Mouse (Mus musculus) midbrain, postnatal 0 days (tissue): ENCODE data around the gene Gm20075. TPM values are rescaled to one million over a fixed set of nuclear protein-coding genes. Genes with fewer than 3 reads are reported as not detected.
"Not testable (repeated sequence)": the region's sequence is repeated elsewhere in the genome, so short reads cannot be mapped to it uniquely, and the experiment has no call there.

Source experiments
- ATAC-seq: fragments of 200-750 bp; cut with Nextera tagmentation; 2 replicates; pipeline ENCODE4 v1.8.0; 2017; ENCODE audit warnings: moderate number of reproducible peaks, mild to moderate bottlenecking, moderate TSS enrichment, moderate library complexity; ENCODE audit not compliant: low FRiP score
- DNase-seq: peaks from one replicate; pipeline ENCODE4 v3.0.0-alpha.2; 2015; ENCODE audit warnings: low spot score
- H3K27ac ChIP-seq: fragments of 300-500 bp; sonication (generic); 2 replicates; pipeline ENCODE4 v1.5.1; 2014; ENCODE audit warnings: low read depth, mild to moderate bottlenecking, low read length, mixed read lengths
- H3K27me3 ChIP-seq: fragments of 300-500 bp; sonication (generic); 2 replicates; pipeline ENCODE4 v1.6.1; 2014; ENCODE audit warnings: low read length, control low read depth, mixed read lengths; ENCODE audit not compliant: insufficient read depth
- H3K36me3 ChIP-seq: fragments of 300-500 bp; sonication (generic); 2 replicates; pipeline ENCODE4 v1.6.1; 2014; ENCODE audit warnings: low read length, control low read depth, mixed read lengths; ENCODE audit not compliant: insufficient read depth
- H3K4me1 ChIP-seq: fragments of 300-500 bp; sonication (generic); 2 replicates; pipeline ENCODE4 v1.6.1; 2014; ENCODE audit warnings: mild to moderate bottlenecking, control low read depth, antibody characterized with exemption, low read length, mixed read lengths; ENCODE audit not compliant: insufficient read depth
- H3K4me2 ChIP-seq: fragments of 300-500 bp; sonication (generic); 2 replicates; pipeline ENCODE4 v1.6.1; 2014; ENCODE audit warnings: low read depth, mild to moderate bottlenecking, low read length, mixed read lengths; ENCODE audit not compliant: poor library complexity, severe bottlenecking
- H3K4me3 ChIP-seq: fragments of 300-500 bp; sonication (generic); 2 replicates; pipeline ENCODE4 v1.5.1; 2014; ENCODE audit warnings: low read depth, mild to moderate bottlenecking, low read length, moderate library complexity
- H3K9ac ChIP-seq: fragments of 300-500 bp; sonication (generic); replicated peaks from 2 replicates; pipeline ENCODE4 v1.6.1; 2014; ENCODE audit warnings: mild to moderate bottlenecking, low read length, moderate library complexity, mixed read lengths; ENCODE audit not compliant: poor library complexity, severe bottlenecking
- H3K9me3 ChIP-seq: fragments of 300-500 bp; sonication (generic); 2 replicates; pipeline ENCODE4 v1.6.1; 2016; ENCODE audit warnings: low read length, control low read depth
- CTCF ChIP-seq: IDR thresholded peaks from 2 replicates; pipeline ENCODE4 v1.5.1; 2016; ENCODE audit warnings: antibody characterized with exemption, mild to moderate bottlenecking
- WGBS: fragments of 180-500 bp; shearing (Covaris S2); extraction: QIAGEN DNeasy Blood & Tissue Kit; methylation state at CpG from one replicate; pipeline ENCODE4 v1.1.7; 2014; 5-methylcytosine and 5-hydroxymethylcytosine counted together
- polyA plus RNA-seq: library from polyadenylated mRNA; unstranded; fragments of >200 nt; fragmentation: Nextera tagmentation; extraction: Ambion mirVana; gene quantifications from 2 replicates; pipeline ENCODE4 v1.2.1, GENCODE M21; 2015
- total RNA-seq: library from RNA; depleted of rRNA; stranded (reverse); fragments of >200 nt; gene quantifications from 2 replicates; pipeline ENCODE4 v1.2.3, GENCODE M21; 2014; rRNA removed

Gm20075 gene
- total RNA-seq, result 2.0 and 4.5 TPM in 2 replicates
- polyA plus RNA-seq, result 10.0 and 11.3 TPM in 2 replicates

- H3K4me1 ChIP-seq, H3K27me3 ChIP-seq, H3K27ac ChIP-seq, H3K4me3 ChIP-seq, ATAC-seq, H3K9ac ChIP-seq, H3K4me2 ChIP-seq, H3K9me3 ChIP-seq, DNase-seq, H3K36me3 ChIP-seq: not testable (repeated sequence)
- WGBS, result 86% methylated on average over 3 of the region's 3 CpGs
Measured at GRCm38 (mm10) chr13:96081276-96081675, at the start of gene Gm20075. Gm20075 (minus strand) TSS chr13:96081376.

GRCm38 (mm10) chr13:96129081-96129480 is 47.9 kb upstream of the Gm20075 start:
- TF ChIP-seq CTCF, result no peak
- H3K4me1 ChIP-seq, result no peaks in the 10 kb centered on the region
- no peak overlapping the region for H3K4me3 ChIP-seq
- no peak for ATAC-seq
- no peaks in the 10 kb centered on the region for H3K36me3 ChIP-seq
- H3K4me2 ChIP-seq, result no peak overlapping the region
- DNase-seq, result no peak
- WGBS, result 87% methylated on average over 3 of the region's 3 CpGs
- H3K9ac ChIP-seq, result no peak overlapping the region
- H3K27ac ChIP-seq, result no peak overlapping the region
- H3K27me3 ChIP-seq, result no peaks in the 10 kb centered on the region
- no peaks in the 10 kb centered on the region for H3K9me3 ChIP-seq

DNA sequence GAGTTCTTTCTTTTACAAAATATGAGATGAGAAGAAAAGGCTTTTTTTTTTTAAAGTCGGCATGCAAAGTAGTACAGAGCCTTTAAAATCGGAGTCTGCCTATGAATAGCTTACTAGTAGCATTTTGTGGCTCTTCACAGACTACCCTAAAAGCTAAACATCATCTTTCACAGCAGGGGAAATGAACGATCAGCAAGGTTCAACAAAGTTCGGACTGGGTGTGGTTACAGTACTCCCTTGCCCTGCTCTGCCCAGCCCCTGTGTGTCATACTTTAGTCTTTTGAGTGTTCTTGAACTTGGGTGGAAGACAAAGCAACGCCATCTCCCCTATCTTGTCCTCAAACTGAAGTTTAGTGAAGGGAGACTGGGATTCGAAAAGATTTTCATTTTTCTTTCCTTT is 45.5 kb upstream of the Gm20075 start:
- ATAC-seq (no peak), DNase-seq (no peak)
- H3K4me1 ChIP-seq, result no peaks in the 10 kb centered on the region
- H3K9ac ChIP-seq, result no peak overlapping the region
- no peak overlapping the region for H3K4me3 ChIP-seq
- WGBS, result 80% methylated on average over 6 of the region's 6 CpGs
- no peak overlapping the region for H3K27ac ChIP-seq
- no peak overlapping the region for H3K4me2 ChIP-seq
- H3K36me3 ChIP-seq, result no peaks in the 10 kb centered on the region
- TF ChIP-seq CTCF, result no peak
- H3K9me3 ChIP-seq, result no peaks in the 10 kb centered on the region
- no peaks in the 10 kb centered on the region for H3K27me3 ChIP-seq

- Histone ChIP-seq H3K4me1 (no peaks in the 10 kb centered on the region), H3K4me2 (no peak overlapping the region), H3K9me3 (no peaks in the 10 kb centered on the region), H3K9ac (no peak overlapping the region), H3K27me3 (no peaks in the 10 kb centered on the region), H3K27ac (no peak overlapping the region), H3K4me3 (no peak overlapping the region), H3K36me3 (no peaks in the 10 kb centered on the region)
- TF ChIP-seq CTCF, result no peak
- ATAC-seq (no peak), DNase-seq (no peak)
- WGBS, result 67% methylated on average over 5 of the region's 5 CpGs
Measured at GRCm38 (mm10) chr13:96125011-96125410, 43.8 kb upstream of the Gm20075 start.

DNA sequence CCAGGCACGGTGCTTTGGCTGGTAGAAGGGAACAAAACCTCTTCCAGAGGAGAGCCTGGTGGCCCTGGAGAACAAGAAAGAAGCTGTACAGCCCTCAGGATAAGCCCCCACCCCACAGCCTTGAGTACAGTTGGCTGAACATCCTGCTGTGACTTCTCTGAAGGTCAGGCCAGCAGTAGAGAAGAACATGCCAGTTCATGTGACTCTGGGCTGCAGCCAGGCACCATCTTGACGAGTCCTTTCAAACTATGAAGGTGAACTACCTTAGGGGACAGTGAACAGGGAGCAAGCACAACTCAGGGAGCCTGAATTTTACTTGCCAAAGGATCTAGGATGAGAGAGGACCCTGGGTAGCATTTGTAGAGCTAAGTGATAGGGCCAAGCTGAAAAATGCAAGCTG is 31.5 kb upstream of the Gm20075 start:
- ATAC-seq, result no peak
- 88% methylated on average over 2 of the region's 2 CpGs for WGBS
- H3K27me3 ChIP-seq, result no peaks in the 10 kb centered on the region
- H3K36me3 ChIP-seq, result no peaks in the 10 kb centered on the region
- H3K9ac ChIP-seq, result no peak overlapping the region
- no peaks in the 10 kb centered on the region for H3K4me1 ChIP-seq
- H3K9me3 ChIP-seq, result no peaks in the 10 kb centered on the region
- no peak overlapping the region for H3K4me3 ChIP-seq
- no peak for DNase-seq
- no peak for TF ChIP-seq CTCF
- no peak overlapping the region for H3K27ac ChIP-seq
- H3K4me2 ChIP-seq, result no peak overlapping the region

DNA sequence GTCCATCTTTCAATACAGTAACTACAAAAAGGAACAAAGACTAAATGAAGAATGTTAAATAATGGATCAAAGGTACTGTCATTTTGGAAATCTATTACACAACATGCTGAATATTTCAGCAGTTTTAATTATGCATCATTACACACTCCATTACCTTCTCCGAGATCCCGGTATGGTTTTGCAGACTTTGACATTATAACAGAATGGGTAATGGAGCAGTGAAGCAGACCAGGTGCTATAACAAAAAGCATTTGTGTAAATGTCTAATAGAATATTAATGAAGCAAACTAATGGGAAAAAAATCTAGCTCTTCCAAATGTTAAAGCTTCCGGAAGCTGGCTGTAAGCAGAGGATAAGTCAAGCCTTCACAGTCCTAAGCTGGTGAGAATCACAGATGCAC is 29.6 kb upstream of the Gm20075 start:
- TF ChIP-seq CTCF, result no peak
- DNase-seq, result no peak
- Histone ChIP-seq H3K27ac (no peak overlapping the region), H3K36me3 (no peaks in the 10 kb centered on the region), H3K9ac (no peak overlapping the region), H3K4me3 (no peak overlapping the region), H3K4me1 (no peaks in the 10 kb centered on the region), H3K27me3 (no peaks in the 10 kb centered on the region), H3K4me2 (no peak overlapping the region), H3K9me3 (no peaks in the 10 kb centered on the region)
- WGBS, result 38% methylated on average over 3 of the region's 3 CpGs
- ATAC-seq, result no peak
